11 mouse cellular contexts compared by ENCODE assay signal in the genomic region with DNA sequence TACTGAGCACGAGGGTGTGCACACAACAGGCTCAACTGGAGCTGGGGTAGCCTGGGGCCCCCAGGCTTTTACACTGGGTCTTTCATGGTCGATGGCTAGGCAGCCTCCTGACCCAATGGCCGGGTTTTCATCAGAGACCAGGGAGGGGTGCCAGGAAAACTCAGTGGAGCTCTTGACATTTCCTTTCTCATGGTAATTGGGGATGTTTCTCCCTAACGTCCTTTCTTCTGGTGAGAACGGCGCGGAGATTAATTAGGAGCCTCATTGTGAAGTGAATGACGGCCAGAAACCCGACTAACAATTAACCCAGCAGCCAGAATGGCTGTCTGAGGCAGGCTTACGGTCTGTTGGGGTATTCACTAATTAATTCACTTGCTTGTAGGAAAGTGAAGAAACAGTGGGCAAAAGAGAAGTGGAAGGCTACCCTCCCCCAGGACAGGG.
DNase-seq lines count a peak whose midpoint lies in the region; ATAC-seq lines count a peak whose summit lies in the region.
"Had no signal": no experiment of that assay in that cellular context is flagged by ENCODE, and none has a peak within 500 bp of the region (broad histone marks: within the 10 kb centered on the region; RNA-seq: fewer than 3 reads in every experiment).

No protein-coding gene starts in this region.

- DNase-seq in frontal cortex, postnatal 10 days (ENCODE audit: low spot score in 2 of 2) = peak; percentile 50 to 64
- no peak for DNase-seq in frontal cortex, postnatal 14 days (ENCODE audit: low spot score in 2 of 2)
- peak; percentile 90 for DNase-seq in R1 (ENCODE audit: low read depth, low spot score)
- DNase-seq in midbrain, embryonic 14.5 days = peak; percentile 86
- no peak for DNase-seq in heart, postnatal 10 days
- no peak for DNase-seq in B cell, adult 2 months
- DNase-seq in lung, adult 18-20 months = no peak
- DNase-seq: right cerebral cortex, postnatal 25 days had no signal

- no peaks in the 10 kb centered on the region for H3K27me3 ChIP-seq in forebrain, embryonic 15.5 days
- no peaks in the 10 kb centered on the region for H3K27me3 ChIP-seq in midbrain, embryonic 14.5 days (ENCODE audit: control insufficient read depth, insufficient read depth, low read length)
- H3K27me3 ChIP-seq: lung, embryonic 15.5 days had no signal

- H3K4me3 ChIP-seq in forebrain, embryonic 15.5 days = peak overlapping the region; percentile 30
- H3K4me3 ChIP-seq in midbrain, embryonic 14.5 days (replicated peaks; ENCODE audit: low read depth, low read length) = peak overlapping the region; percentile 17
- H3K4me3 ChIP-seq: lung, embryonic 15.5 days had no signal

- ATAC-seq in forebrain, embryonic 15.5 days (replicated peaks) = peak; percentile 87
- ATAC-seq in midbrain, embryonic 14.5 days (ENCODE audit: low FRiP score, low TSS enrichment) = peak; percentile 79
- ATAC-seq: activated CD4-positive, CD25-positive, alpha-beta regulatory T cell, adult 4 months had no signal

- H3K4me1 ChIP-seq in forebrain, embryonic 15.5 days = peaks cover 93% of the 10 kb centered on the region
- H3K4me1 ChIP-seq in midbrain, embryonic 14.5 days (ENCODE audit: control insufficient read depth, insufficient read depth, low read length) = peaks cover 74% of the 10 kb centered on the region

- H3K9ac ChIP-seq in forebrain, embryonic 15.5 days (replicated peaks) = peak overlapping the region; percentile 46
- peak overlapping the region; percentile 13; the same call in 1 of the 2 replicates for H3K9ac ChIP-seq in midbrain, embryonic 14.5 days (replicated peaks; ENCODE audit: low read length)
- H3K9ac ChIP-seq: lung, embryonic 15.5 days had no signal

- H3K36me3 ChIP-seq in forebrain, embryonic 15.5 days = peaks cover 27% of the 10 kb centered on the region
- H3K36me3 ChIP-seq in midbrain, embryonic 14.5 days (ENCODE audit: control insufficient read depth, insufficient read depth, low read length) = peaks cover 29% of the 10 kb centered on the region

- peak overlapping the region; percentile 41 for H3K4me2 ChIP-seq in forebrain, embryonic 15.5 days (replicated peaks)
- H3K4me2 ChIP-seq in midbrain, embryonic 14.5 days (ENCODE audit: low read length) = peak overlapping the region; percentile 47
- H3K4me2 ChIP-seq: lung, embryonic 15.5 days had no signal

- no peaks in the 10 kb centered on the region for H3K9me3 ChIP-seq in forebrain, embryonic 15.5 days
- H3K9me3 ChIP-seq in midbrain, embryonic 14.5 days (ENCODE audit: control insufficient read depth, low read length) = no peaks in the 10 kb centered on the region
- H3K9me3 ChIP-seq: lung, embryonic 15.5 days had no signal

- intact Hi-C loops in heart, postnatal 10 days (cut with DNase I) = no loop called here

- peak overlapping the region; percentile 92 for H3K27ac ChIP-seq in forebrain, embryonic 15.5 days (replicated peaks)
- peak overlapping the region; percentile 88 for H3K27ac ChIP-seq in midbrain, embryonic 14.5 days (replicated peaks; ENCODE audit: low read depth, low read length)
- H3K27ac ChIP-seq: lung, embryonic 15.5 days had no signal

- WGBS in forebrain, embryonic 15.5 days = 5% methylated on average over 10 of the region's 10 CpGs
- 2% methylated on average over 10 of the region's 10 CpGs for WGBS in midbrain, embryonic 14.5 days

Comparison
In these comparisons a context has a peak if more than half of its experiments do, and no peak if none do; other contexts are left out.
1. DNase-seq: peak in frontal cortex, postnatal 10 days (2 of 2), R1 (single experiment) and midbrain, embryonic 14.5 days (single experiment); none in frontal cortex, postnatal 14 days (0 of 2), heart, postnatal 10 days (0 of 2), B cell, adult 2 months (0 of 2) and lung, adult 18-20 months (0 of 2).